Mouse (Mus musculus) adrenal gland, postnatal 10 days (tissue): ENCODE measurements around the gene Hadhb. TPM values are rescaled to one million over a fixed set of nuclear protein-coding genes. Genes with fewer than 3 reads are reported as not detected.

ENCODE experiments used
- DNase-seq: peaks from one replicate; pipeline ENCODE4 v3.0.0; 2021; ENCODE audit warnings: mixed read lengths
- long read RNA-seq, 2 experiments: library from polyadenylated mRNA; stranded (forward); transcript quantifications; one replicate each; pipeline ENCODE4 v2.0.0; 2021
- total RNA-seq, 2 experiments: library from RNA; stranded (reverse); gene quantifications; 2 replicates each; pipeline ENCODE4 v1.2.3; 2021

Gene Hadhb
- 1,000 to 10,000 TPM; 1,471 to 1,600 TPM for total RNA-seq
- long read RNA-seq, experiment 1, transcript Hadhb-203 (16 exons, 2,048 nt): major isoform, 1,293 of 2,784 reads
- long read RNA-seq, experiment 1, transcript Hadhb-202 (16 exons, 2,045 nt): minor isoform, 54 of 2,784 reads
- long read RNA-seq, experiment 1, transcript Hadhb-201 (16 exons, 2,033 nt): minor isoform, 1,203 of 2,784 reads
- long read RNA-seq, experiment 1, partial matches to known transcripts: 157 of 2,784 reads
- long read RNA-seq, experiment 1, other reads (novel, unspliced or antisense): 76 of 2,784 reads
- long read RNA-seq, experiment 2, transcript Hadhb-202 (16 exons, 2,045 nt): minor isoform, 33 of 1,817 reads
- long read RNA-seq, experiment 2, transcript Hadhb-201 (16 exons, 2,033 nt): minor isoform, 766 of 1,817 reads
- long read RNA-seq, experiment 2, transcript Hadhb-203 (16 exons, 2,048 nt): major isoform, 869 of 1,817 reads
- long read RNA-seq, experiment 2, partial matches to known transcripts: 108 of 1,817 reads
- long read RNA-seq, experiment 2, other reads (novel, unspliced or antisense): 41 of 1,817 reads

DNA sequence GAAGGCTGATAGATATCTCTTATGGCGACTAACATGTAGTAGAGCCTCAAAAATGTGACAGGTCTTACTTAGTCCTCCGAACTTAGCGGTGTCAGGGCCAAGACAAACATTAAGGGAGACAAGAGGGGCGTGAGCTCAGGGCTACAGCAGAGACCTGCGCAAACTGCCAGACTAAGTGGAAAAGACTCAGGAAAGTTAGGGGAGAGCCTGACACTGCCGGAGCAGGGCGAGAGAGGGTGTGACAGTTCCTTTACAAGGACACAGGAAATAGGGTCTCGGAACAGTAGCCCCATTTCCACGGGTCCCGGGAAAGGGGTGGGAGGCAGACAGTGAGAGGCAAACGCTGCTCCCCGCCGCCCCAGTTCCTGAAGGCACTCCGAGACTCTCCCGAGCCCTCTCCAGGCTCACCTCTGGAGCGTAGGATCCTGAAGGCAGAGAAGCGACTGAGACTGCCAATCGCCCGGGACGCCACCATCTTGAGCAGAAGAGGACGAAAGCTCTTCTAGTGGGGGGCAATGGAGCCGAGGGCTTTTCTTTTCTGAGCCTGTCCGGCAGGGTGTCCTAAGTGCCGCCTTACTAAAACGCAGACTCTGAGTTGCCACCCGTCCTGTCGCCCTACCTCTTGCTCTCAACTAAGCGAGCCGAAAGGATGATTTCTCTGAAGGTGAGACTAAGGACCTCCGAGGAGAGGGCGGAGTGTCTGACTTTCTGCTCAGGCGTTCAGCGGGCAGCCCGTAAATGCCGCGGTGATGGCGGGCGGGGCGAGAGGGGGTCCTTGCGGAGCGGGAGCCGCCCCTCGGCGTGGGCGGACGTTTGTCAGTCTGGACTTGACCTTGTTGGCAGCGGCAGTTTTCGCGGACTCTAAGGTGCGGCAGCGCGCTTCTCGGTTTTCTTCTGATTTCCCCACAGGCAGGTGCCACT, at the start of gene Hadhb, which contains the start of gene Hadha:
Gene Hadhb (plus strand): TSS at position 775 of the 921 bp plus-strand sequence.
Gene Hadha (minus strand): TSS at position 689 of the 921 bp plus-strand sequence.
- DNase-seq: peak; percentile 96

DNA sequence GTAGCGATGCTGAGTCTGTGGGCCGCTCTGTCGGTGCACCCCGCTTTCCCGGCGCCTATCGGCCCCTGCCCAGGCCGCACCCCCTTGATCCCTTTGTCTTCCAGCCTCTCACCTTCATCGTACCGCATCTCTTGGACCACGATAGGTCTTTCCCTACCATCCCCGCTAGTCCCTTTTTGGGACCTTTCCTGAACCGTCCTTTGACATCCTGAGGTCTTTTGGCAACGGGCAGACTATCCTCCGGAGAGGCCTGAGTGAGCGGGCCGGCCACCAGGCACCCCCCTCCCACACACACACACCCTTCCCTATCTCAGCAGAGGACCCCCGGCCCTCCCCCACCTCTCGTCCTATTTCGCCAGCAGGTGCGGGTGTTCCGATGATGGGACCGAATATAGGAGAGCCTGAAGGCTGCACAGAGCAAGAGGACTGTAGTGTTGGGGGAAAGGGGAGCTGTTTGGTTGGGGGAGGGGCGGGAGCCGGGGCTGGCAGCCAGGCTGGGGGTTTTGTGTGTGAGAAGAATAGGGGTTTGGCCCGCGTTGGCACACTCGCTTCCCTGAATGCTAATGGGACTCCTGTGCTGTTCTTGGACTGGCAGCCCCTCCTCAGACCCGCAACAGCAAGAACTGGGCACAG, 49.3 kb upstream of the Hadhb start, which contains the start of gene 3110082J24Rik:
Gene 3110082J24Rik (minus strand): TSS at position 419 of the 633 bp plus-strand sequence.
- DNase-seq: no peak

DNA sequence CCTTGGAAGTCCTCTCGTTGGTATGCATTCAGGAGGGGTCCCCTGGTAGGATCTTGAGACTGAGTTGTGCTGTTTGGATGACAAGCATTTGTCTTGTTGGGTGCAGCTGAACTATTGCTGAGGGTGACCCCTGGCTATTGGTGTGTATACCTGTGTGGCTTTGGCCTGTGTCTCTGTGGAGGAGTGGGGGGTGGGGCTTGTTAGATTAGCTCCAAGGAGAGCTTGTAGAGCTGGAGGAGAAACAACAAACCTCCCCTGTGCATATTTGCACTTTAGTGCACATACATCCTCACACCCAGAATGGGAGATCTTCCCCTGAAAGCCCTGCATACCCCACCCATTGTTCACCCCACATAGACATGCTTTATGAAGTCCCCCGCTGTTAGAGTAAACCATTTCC, 48.3 kb upstream of the Hadhb start:
- DNase-seq: no peak

DNA sequence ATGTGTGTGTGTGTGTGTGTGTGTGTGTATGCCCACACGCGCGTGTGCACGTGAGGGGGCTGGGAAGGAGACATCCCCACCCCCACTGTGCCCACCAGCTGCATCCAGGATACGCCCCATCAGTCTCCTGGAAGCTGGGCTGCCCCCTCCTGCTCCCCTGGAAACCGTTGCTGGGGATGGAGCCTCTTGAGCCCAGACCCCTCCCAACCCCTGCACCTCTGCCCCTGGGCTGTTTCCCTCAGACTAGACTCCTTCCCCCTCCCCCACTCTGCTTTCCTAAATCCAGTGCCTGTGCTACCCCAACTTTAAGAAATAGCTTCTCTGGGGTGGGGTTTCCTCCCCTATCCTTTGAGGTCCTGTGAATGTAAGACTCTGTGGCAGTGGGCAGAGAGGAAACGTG, 47.9 kb upstream of the Hadhb start:
- no peak for DNase-seq

DNA sequence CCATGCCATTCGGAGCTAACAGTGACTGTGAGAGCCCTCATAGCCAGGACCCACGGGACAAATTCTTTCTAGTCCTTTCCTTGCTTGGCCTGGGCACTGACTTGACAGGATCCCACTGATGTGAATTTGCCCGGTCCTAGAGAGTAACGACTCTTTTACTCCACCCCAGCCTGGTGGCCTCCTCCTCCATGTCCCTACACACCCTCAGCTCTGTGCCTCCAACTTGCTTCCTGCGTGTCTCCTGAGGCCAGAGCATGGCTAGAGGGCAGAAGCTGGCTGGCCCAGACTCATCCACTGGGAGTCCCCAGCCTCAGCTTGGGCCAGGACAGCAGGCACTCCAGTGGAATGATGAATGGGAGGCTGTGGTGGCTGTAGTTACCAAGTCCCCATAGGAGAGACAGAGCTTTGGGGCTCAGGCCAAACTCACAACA, 47.4 kb upstream of the Hadhb start:
- DNase-seq: peak; percentile 68

DNA sequence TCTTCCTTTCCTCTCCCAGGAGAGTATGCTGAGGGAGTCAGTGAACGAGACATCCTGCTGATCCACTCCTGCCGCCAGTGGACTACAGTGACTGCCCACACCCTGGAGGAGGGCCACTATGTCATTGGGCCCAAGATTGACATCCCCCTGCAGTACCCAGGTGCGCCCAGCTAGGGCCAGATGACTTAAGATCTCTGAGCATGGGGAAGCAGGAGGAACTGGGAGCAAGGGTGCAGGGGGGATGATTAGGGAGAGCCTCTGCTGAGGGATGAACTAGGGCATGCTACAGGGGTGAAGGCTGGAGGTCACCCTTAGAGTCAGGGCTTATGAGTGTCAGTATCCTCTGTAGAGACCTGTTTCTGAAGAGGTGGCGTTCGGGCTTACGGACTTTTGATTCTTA, 46.8 kb upstream of the Hadhb start:
- DNase-seq: no peak

DNA sequence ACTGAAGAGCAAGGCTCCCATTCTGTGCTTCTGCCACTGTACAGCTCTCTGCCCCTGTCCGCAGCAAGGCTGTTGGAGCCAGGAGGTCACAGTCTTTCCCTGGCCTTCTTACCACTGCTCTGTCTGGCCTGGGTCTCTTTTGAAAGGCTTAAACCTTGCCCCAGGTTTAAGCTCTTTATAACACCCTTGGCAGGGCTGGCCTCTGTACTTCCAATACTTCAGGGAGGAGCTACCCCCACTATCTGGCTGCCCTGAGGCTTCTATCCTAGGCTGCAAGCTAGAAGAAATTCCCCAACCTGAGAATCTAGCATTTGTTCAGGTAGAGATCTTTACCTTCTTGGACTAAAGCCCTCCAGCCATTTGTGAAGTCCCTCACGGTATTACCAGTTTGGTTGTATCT, 45.1 kb upstream of the Hadhb start:
- no peak for DNase-seq

DNA sequence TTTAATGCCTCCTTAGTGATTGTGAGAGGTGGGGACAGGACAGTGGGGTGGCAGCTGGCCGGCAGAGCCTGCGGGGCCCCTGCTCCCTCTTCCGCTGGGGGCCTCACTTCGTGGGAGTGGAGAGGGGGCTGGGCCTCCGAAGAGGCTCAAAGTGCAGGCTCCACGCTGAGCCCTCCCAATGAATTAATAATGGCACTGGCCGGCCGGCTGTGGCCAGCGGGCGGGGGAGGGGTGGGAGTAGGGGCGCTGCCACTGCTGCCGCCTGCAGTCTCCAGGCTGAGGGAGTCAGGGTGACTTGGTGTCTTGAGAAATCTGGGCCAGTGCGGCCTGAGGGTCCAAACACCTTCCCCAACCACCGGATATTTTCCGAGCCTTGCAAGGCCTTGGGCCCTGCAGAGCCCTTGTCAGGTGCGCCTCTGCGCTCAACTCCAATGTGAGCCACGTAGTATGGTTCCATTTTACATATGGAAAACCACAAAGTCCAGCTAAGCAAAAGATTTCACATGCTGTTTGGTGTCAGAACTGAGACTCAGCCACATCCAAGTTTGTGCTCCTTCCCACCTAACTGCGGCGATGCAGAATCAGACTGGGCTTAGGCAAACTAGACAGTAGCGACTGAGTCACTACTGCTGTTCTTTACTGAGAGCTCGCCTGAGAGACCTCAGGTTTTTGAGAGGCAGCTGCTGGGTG, 44.5 kb upstream of the Hadhb start:
- no peak for DNase-seq

DNA sequence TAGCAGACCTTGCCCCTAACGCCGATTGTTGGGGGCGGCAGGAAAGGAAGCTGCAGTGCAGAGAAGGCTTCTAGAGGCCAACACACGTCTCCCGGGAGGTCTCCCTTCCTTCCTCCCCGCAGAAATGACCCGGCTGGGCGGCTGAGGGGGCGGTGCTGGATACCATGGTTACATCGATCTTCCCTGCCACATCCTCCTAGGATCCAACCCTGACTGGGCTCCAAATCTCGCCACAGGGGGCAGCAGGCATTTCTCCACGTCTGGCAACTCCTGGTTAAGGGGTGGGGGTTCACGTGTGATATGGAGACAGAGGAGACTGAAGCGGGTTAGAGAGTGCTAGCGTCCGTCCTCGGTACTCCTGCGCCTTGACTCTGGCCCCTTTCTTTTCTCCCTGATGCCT, 43.9 kb upstream of the Hadhb start:
- DNase-seq: peak; percentile 52

DNA sequence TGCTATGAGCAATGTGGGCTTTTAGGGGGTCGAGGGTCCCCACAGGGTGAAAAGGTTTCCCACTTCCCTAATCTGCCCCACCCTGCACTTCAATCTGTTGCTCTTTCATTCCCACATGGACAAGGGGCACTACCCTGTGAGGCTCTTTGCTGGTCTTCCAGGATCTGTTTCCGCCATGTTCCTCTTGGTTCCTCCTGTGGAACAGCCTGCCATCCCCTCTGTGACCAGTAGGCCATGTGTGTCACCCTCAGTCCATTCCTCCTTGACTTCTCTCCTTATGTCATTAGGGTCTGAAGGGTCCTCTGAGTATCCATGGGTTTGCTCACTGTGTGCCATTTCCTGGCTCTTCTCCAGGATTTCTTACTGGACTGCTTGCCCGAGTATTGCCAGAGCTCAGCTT, 43.3 kb upstream of the Hadhb start:
- DNase-seq: no peak

DNA sequence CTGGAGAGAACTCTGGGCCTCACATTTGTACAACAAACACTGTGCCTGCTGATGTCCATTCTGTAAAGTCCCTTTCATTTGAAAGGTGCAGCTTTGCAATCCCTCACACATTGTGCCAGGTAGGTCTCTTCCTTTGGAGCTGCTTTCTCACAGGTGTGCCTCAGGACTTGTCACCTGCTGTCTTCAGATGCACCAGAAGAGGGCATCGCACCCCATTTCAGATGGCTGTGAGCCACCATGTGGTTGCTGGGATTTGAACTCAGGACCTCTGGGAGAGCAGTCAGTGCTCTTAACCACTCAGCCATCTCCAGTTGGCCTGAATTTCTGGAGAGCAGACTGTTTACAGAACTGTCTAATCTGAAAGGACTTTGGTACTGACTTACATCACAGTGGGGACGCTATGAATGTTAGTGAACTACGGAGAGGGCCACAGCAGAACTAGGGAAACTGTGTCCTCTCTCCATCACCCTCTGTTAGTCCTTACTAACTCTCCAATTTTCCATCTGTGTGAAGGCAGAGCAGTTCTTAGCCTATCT, 42.4 kb upstream of the Hadhb start:
- no peak for DNase-seq

DNA sequence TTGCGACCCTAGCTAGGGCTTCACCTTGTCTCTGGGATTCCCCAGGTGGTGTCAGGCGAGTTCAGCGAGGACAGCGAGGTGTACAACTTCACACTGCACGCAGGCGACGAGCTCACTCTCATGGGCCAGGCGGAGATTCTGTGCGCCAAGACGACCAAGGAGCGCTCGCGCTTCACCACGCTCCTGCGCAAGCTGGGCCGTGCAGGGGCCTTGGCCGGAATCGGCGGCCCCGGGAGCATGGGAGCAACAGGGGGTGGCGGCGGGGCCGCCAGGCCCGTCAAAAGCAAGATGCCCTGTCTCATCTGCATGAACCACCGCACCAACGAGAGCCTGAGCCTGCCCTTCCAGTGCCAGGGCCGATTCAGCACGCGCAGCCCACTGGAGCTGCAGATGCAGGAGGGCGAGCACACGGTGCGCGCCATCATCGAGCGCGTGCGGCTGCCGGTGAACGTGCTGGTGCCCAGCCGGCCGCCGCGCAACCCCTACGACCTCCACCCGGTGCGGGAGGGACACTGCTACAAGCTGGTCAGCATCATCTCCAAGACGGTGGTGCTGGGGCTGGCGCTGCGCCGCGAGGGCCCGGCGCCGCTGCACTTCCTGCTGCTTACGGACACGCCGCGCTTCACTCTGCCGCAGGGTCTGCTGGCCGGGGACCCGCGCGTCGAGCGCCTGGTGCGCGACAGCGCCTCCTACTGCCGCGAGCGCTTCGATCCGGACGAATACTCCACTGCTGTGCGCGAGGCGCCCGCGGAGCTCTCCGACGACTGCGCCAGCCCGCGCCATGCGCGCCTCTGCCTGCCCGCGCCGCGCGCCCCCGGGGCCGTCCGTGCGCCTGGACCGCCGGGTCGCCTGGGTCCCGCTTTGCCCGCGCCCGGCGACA, 40.9 kb upstream of the Hadhb start:
- DNase-seq: peak; percentile 82

DNA sequence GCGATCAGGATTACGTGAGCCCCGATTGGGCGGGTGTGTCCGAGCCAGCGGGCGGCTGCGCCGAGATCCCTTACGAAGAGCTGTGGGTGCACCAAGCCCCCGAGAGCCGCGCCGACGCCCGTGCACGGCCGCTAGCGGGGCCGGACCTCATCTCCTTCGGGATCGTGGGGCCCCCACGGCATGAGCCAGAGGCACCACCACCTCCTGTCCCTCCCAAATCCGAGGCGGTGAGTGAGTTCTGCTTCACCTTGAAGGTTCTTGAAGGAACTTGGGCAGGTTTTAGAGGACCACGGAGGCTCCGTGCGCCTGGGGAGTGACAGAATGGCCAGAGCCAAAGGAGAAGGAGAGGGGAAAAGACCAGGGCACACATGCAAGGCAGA, 40.3 kb upstream of the Hadhb start:
- DNase-seq: no peak

DNA sequence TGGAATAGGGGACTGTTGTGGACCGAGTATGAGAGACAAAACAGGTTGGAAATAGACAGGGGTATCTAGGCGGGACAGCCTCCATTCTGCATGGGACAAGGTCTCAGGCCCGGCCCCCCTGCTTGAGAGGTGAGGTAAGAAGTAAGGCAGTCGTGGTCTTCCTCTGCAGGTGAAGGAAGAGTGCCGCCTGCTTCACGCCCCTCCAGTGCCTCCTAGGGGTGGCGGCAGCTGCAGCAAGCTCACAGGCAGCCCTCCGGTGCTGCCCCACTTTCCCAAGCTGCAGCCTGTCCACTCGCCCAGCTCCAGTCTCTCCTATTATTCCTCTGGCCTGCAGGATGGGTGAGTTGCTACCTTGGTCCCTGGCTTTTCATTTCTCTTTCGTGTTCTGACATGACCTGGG, 39.3 kb upstream of the Hadhb start:
- DNase-seq: no peak

DNA sequence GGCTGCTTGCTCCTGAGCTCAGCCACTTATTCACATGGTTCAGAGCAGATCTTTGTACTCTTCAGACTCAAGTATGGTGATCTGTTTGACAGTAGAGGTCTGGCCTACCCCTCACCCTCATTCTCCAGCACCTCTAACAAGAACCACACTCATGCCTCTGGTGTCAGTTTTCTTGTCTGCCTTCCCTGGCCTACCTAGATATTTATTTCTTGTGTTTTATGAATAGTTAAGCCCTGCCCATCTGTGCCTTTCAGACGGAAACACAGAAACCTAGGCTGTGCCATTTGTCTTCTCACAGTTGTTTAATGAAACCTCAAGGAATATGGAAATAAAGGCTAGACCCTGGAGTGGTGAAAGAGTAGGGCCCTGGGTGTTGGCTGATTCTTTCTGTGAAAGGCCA, 37.0 kb upstream of the Hadhb start:
- no peak for DNase-seq

DNA sequence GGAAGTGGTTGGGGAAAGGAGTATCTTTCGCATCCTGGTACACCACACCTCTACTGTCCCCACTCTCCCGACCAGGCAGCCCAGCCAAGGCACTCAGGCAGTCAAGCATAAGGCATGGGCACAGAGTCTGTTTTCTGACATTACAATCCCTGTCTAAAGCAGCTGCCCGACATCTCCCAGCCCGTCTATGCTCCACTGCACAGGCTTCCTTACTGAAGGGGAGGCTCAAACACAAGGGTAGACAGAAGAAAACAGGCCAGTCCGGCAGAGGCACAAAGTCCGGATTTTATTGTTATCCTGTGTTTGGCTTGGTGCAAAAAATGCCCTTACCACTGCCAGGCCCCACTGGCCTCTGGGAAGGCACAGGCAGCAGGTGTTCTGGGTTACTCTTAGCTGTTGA, 35.9 kb upstream of the Hadhb start:
- DNase-seq: no peak

DNA sequence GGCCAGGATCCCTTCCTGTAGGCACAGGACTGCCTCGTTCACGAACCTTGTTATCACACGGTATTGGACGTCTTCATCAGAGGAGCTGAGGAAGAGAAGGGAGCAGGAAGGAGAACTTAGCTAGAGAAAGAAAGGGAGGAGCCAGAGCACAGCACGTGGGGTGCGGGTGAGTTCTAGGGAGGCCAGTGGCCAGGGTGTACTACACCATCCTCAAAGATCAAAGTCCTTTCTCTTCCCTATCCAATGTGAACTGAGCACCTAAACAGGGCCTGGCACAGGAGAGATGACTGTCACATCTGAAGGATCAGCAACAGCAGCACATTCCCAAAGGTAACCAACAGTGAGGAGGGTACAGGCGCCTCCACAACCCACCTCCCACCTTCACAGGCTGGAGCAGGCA, 34.9 kb upstream of the Hadhb start:
- no peak for DNase-seq

DNA sequence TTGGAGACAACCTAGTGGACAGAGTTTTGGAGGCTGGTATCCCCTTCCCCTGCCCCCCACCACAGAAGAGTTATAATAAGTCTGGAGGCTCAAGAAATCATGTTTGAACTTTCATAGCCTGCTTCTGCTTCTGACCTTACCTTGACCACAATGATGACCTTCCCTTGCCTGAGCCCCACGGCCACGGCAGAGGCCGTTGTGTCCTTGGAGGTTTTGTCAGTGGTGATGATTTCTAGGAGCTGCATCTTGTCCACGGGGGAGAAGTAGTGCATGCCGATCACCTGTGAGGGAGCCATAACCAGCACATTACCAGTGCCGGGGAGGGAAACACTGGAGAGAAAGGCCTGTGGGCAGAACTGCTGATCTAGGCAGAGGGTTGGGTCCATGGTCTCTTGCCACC, 32.6 kb upstream of the Hadhb start:
- no peak for DNase-seq

DNA sequence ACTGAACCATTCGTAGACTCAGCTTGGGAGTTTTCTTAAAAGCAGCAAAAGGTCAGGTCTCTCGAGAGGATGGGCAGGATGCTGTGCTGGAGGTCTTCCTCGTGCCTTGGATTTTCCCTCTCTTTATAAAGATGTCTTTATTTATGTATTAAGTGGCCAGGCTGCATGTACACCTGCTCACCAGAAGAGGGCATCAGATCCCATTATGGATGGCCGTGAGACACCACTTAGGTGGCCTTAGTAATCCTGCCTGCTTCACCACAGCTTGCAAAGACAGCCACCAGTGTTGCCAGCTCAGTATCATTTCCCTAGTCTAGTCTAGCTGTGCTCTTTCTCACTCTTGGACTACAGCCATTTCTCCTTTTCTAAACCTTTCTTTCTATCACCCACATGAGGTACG, 29.5 kb upstream of the Hadhb start:
- DNase-seq: no peak

DNA sequence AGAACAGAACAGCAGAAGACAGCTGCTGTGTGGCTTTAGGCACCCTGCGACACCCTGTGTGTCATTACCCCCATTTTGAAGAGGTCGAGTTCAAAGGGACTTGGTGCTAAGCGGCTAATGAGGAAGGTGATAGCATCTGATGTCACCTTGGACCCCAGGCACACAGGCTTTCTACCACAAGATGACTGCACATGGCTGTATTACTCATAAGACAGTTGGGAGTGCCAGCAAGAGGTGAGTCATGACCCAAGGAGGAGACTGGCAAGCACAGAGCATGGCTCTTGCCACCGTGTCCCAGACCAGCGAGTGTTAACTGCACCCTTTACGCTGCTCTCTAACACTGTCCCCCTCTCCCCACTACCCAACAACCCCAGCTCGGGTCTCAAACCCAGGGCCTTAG, 28.3 kb upstream of the Hadhb start:
- peak; percentile 46 for DNase-seq
